Mouse (Mus musculus): ENCODE results near the gene Necab2.

The Necab2 gene

DNA sequence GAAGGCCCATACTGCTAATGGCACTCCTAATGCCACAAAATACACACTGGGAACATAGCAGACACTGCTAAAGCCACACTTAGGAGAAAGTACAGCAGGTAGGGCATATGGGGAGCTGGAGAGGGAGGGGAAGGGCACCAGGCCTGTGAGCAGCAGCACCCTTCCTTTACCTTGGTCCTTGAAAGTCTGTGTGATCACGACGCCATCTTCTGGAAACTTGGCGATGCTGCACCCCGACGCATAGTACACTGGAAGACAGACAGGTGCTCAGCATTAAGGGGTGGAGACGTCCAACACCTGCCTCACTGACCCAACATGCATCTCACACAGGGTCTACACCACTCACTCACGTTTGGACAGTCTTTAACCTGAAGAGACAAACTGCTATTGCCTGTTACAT lies 73.6 kb downstream of the Necab2 start:
- no peak for DNase-seq (ENCODE audit: low spot score in 2 of 2)
